Mouse (Mus musculus) lung, postnatal 0 days (tissue): ENCODE measurements around the gene Hist1h4i. TPM values are rescaled to one million over a fixed set of nuclear protein-coding genes. Genes with fewer than 3 reads are reported as not detected.

Source experiments
- ATAC-seq: fragments of 200-750 bp; cut with Nextera tagmentation; 2 replicates; pipeline ENCODE4 v1.8.0; 2017; ENCODE audit warnings: moderate library complexity
- DNase-seq: peaks from one replicate; pipeline ENCODE4 v3.0.0-alpha.2; 2016; ENCODE audit warnings: low spot score
- H3K27ac ChIP-seq: fragments of 300-500 bp; sonication (generic); 2 replicates; pipeline ENCODE4 v1.5.1; 2014; ENCODE audit warnings: antibody characterized with exemption, mild to moderate bottlenecking, low read length, mixed read lengths
- H3K27me3 ChIP-seq: fragments of 300-500 bp; sonication (generic); replicated peaks from 2 replicates; pipeline ENCODE4 v1.6.1; 2014; ENCODE audit warnings: low read length, mixed read lengths; ENCODE audit not compliant: insufficient read depth
- H3K36me3 ChIP-seq: fragments of 300-500 bp; sonication (generic); 2 replicates; pipeline ENCODE4 v1.6.1; 2014; ENCODE audit warnings: low read length, mixed read lengths; ENCODE audit not compliant: insufficient read depth
- H3K4me1 ChIP-seq: fragments of 300-500 bp; sonication (generic); 2 replicates; pipeline ENCODE4 v1.6.1; 2014; ENCODE audit warnings: antibody characterized with exemption, low read depth, low read length, mixed read lengths; ENCODE audit not compliant: insufficient read depth
- H3K4me2 ChIP-seq: fragments of 300-500 bp; sonication (generic); replicated peaks from 2 replicates; pipeline ENCODE4 v1.6.1; 2014; ENCODE audit warnings: low read depth, mild to moderate bottlenecking, low read length, moderate library complexity, mixed read lengths
- H3K4me3 ChIP-seq: fragments of 300-500 bp; sonication (generic); 2 replicates; pipeline ENCODE4 v1.5.1; 2014; ENCODE audit warnings: low read depth, low read length
- H3K9ac ChIP-seq: fragments of 300-500 bp; sonication (generic); replicated peaks from 2 replicates; pipeline ENCODE4 v1.6.1; 2014; ENCODE audit warnings: low read depth, mild to moderate bottlenecking
- H3K9me3 ChIP-seq: fragments of 300-500 bp; sonication (generic); 2 replicates; pipeline ENCODE4 v1.6.1; 2016; ENCODE audit warnings: low read length, mixed read lengths
- CTCF ChIP-seq: IDR thresholded peaks from 2 replicates; pipeline ENCODE4 v1.5.1; 2016; ENCODE audit warnings: antibody characterized with exemption, mild to moderate bottlenecking
- EP300 ChIP-seq: IDR thresholded peaks from 2 replicates; pipeline ENCODE4 v1.6.1; 2016; ENCODE audit warnings: antibody characterized with exemption, mild to moderate bottlenecking, control low read depth
- WGBS: fragments of 180-500 bp; shearing (Covaris S2); extraction: QIAGEN DNeasy Blood & Tissue Kit; methylation state at CpG from one replicate; pipeline ENCODE4 v1.1.7; 2014; 5-methylcytosine and 5-hydroxymethylcytosine counted together
- microRNA-seq: library from miRNA; unstranded; fragments of <30 nt; microRNA quantifications from one replicate; pipeline ENCODE4, GENCODE M21; 2016
- polyA plus RNA-seq: library from polyadenylated mRNA; unstranded; fragments of >200 nt; fragmentation: Nextera tagmentation; extraction: Ambion mirVana; gene quantifications from 2 replicates; pipeline ENCODE4 v1.2.1, GENCODE M21; 2015

Gene Hist1h4i
- polyA plus RNA-seq, 1 experiment from 2014 or later: 4.6 TPM

- ATAC-seq: no peak
- H3K27ac ChIP-seq: no peak overlapping the region
- H3K4me2 ChIP-seq: peak overlapping the region; percentile 59
- no peak overlapping the region for H3K9ac ChIP-seq
- no peaks in the 10 kb centered on the region; the same call in 1 of the 2 replicates for H3K9me3 ChIP-seq
- peak overlapping the region; percentile 40 for H3K4me3 ChIP-seq
- 4% methylated on average over 8 of the region's 8 CpGs for whole genome bisulfite sequencing
- H3K27me3 ChIP-seq: peaks cover 45% of the 10 kb centered on the region
- TF ChIP-seq CTCF (no peak), EP300 (no peak)
- DNase-seq: peak; percentile 26
- no peaks in the 10 kb centered on the region for H3K4me1 ChIP-seq
- no peaks in the 10 kb centered on the region for H3K36me3 ChIP-seq
These were observed 46.3 kb downstream of the Hist1h4i start for GRCm38 (mm10) chr13:21994896-21995295.

DNA sequence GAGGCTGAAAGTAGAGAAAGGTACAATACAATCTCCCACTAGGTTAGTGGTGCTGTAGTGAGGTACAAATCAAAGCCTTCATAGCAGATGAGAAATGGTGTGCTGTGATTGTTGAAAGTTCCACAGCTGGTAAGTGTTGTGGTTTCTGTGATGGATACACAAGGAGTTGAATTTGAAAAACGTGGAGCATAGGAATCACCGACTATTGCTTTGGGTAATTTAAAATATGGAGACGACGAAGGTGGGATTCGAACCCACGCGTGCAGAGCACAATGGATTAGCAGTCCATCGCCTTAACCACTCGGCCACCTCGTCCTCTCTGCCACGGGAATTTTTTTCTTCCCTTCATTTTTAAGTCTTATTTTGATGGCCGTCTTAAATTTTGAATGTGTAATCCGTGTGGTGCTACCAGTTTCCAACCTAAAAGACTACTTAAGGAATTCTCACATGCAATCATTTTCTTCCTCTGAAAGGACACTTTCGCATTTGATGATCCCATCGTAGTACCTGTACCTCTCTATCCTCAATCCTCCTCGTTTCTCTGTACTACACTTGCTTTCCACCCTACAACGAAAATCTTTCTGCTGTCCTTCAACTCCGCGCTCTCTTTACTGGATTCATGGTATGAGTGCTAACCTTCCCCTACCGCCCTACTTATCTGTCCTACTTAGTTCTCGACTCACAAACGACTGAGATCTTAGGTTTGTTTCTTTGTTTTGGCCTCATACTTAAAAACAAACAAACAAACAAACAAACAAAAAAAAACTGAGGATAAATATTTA is 47.0 kb downstream of the Hist1h4i start:
- Histone ChIP-seq H3K27ac (no peak overlapping the region), H3K36me3 (no peaks in the 10 kb centered on the region), H3K4me1 (no peaks in the 10 kb centered on the region), H3K4me2 (no peak overlapping the region), H3K27me3 (peaks cover 37% of the 10 kb centered on the region), H3K9ac (no peak overlapping the region), H3K4me3 (no peak overlapping the region), H3K9me3 (no peaks in the 10 kb centered on the region; the same call in 1 of the 2 replicates)
- ATAC-seq: no peak
- TF ChIP-seq CTCF (no peak), EP300 (no peak)
- WGBS: 5% methylated on average over 22 of the region's 22 CpGs
- peak; percentile 30 for DNase-seq

DNA sequence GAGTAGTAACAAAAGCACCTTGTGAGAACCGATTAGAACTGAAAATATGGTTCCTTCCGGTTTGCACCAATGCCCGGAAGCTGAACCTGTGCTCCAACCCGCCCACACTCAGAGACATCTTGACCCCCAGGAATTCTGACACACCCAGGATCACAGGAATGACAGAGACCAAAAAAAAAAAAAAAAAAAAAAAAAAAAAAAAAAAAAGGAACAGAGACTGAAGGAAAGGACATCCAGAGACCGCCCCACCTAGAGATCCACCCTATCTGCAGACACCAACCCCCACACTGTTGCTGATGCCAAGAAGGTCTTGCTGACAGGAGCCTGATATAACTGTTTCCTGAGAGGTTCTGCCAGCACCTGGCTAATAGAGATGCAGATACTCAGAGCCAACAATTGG is 48.6 kb downstream of the Hist1h4i start:
- Histone ChIP-seq H3K36me3 (no peaks in the 10 kb centered on the region), H3K9me3 (no peaks in the 10 kb centered on the region; the same call in 1 of the 2 replicates), H3K4me3 (no peak overlapping the region), H3K9ac (no peak overlapping the region), H3K4me2 (no peak overlapping the region), H3K27ac (no peak overlapping the region), H3K27me3 (peaks cover 23% of the 10 kb centered on the region), H3K4me1 (no peaks in the 10 kb centered on the region)
- DNase-seq: no peak
- 72% methylated on average over 5 of the region's 5 CpGs for WGBS
- no peak for ATAC-seq
- TF ChIP-seq EP300: no peak
- TF ChIP-seq CTCF: no peak

Small RNA genes lying within 50 kb of the gene (microRNA-seq; reads per million reads assigned to microRNA genes)
- gene Gm26300 (not detected), gene Gm44390 (not detected), gene Gm44486 (not detected)

Other genes starting within 250 kb of the Hist1h4i start
- gene Hist1h2bq, start 231.2 kb downstream of the Hist1h4i start, polyA plus RNA-seq: 3.0 and 4.5 TPM in 2 replicates
- gene Hist1h2ao, start 230.9 kb downstream of the Hist1h4i start, polyA plus RNA-seq: not detected in 2 replicates
- gene Hist1h4m, start 229.6 kb downstream of the Hist1h4i start, polyA plus RNA-seq: 0.90 TPM in 1 of 2 replicates, not detected in the other
- gene Hist1h4n, start 209.2 kb downstream of the Hist1h4i start, polyA plus RNA-seq: 4.6 and 6.0 TPM in 2 replicates
- gene Hist1h2ap, start 207.9 kb downstream of the Hist1h4i start, polyA plus RNA-seq: 382 and 386 TPM in 2 replicates
- gene Hist1h2br, start 207.6 kb downstream of the Hist1h4i start, polyA plus RNA-seq: 3.0 and 3.8 TPM in 2 replicates
- 2.5 and 3.4 TPM in 2 replicates for gene Zfp184, start 96.3 kb downstream of the Hist1h4i start, polyA plus RNA-seq
- not detected in 2 replicates for gene Pom121l2, start 60.2 kb downstream of the Hist1h4i start, polyA plus RNA-seq
- gene Prss16, start 31.6 kb downstream of the Hist1h4i start, polyA plus RNA-seq: 0.62 and 1.1 TPM in 2 replicates
- 4.2 and 5.2 TPM in 2 replicates for gene Hist1h2ah, start 5.8 kb downstream of the Hist1h4i start, polyA plus RNA-seq
- 0.45 and 0.81 TPM in 2 replicates for gene Hist1h2bk, start 5.5 kb downstream of the Hist1h4i start, polyA plus RNA-seq
- 2.7 TPM in 1 of 2 replicates, not detected in the other for gene Hist1h2ag, start 1.6 kb upstream of the Hist1h4i start, polyA plus RNA-seq
- gene Hist1h2bj, start 1.9 kb upstream of the Hist1h4i start, polyA plus RNA-seq: 1.0 and 1.5 TPM in 2 replicates
- gene Vmn1r188, start 43.1 kb upstream of the Hist1h4i start, polyA plus RNA-seq: not detected in 2 replicates
- not detected in 2 replicates for gene Vmn1r189, start 64.5 kb upstream of the Hist1h4i start, polyA plus RNA-seq
- not detected in 2 replicates for gene Vmn1r191, start 142.6 kb upstream of the Hist1h4i start, polyA plus RNA-seq
- not detected in 2 replicates for gene Vmn1r192, start 149.8 kb upstream of the Hist1h4i start, polyA plus RNA-seq
- gene Vmn1r193, start 181.8 kb upstream of the Hist1h4i start, polyA plus RNA-seq: not detected in 2 replicates
- not detected in 2 replicates for gene Vmn1r194, start 202.9 kb upstream of the Hist1h4i start, polyA plus RNA-seq
- not detected in 2 replicates for gene Vmn1r195, start 229.2 kb upstream of the Hist1h4i start, polyA plus RNA-seq
- not detected in 2 replicates for gene Vmn1r196, start 248.6 kb upstream of the Hist1h4i start, polyA plus RNA-seq